Mouse (Mus musculus) C2C12 (cell line): ENCODE measurements at regions not wholly inside any gene's neighbourhood (a gene's known extent, or its start where the extent isn't known, plus 50 kb on each side); places are given as distances from the start of the nearest gene placed in this dataset.

Experiments
- H3K27me3 ChIP-seq: one replicate; pipeline ENCODE4 v1.6.1; 2011; ENCODE audit not compliant: control insufficient read depth, insufficient read depth, insufficient read length
- H3K36me3 ChIP-seq: one replicate; pipeline ENCODE4 v1.6.1; 2011; ENCODE audit not compliant: control insufficient read depth, insufficient read depth
- H3K4me3 ChIP-seq: one replicate; pipeline ENCODE4 v1.5.1; 2011; ENCODE audit warnings: mild to moderate bottlenecking, control low read depth; ENCODE audit not compliant: poor library complexity, insufficient read depth, severe bottlenecking
- H3K79me2 ChIP-seq: one replicate; pipeline ENCODE4 v1.6.1; 2011; ENCODE audit not compliant: control insufficient read depth, insufficient read depth
- H3K79me3 ChIP-seq: one replicate; pipeline ENCODE4 v1.6.1; 2011; ENCODE audit warnings: low read depth, control low read depth
- H3ac ChIP-seq: one replicate; pipeline ENCODE3; 2011; ENCODE audit warnings: low read depth; ENCODE audit not compliant: control insufficient read depth, insufficient read length
- CEBPB ChIP-seq: IDR thresholded peaks from one replicate; pipeline ENCODE4 v1.6.1; 2011; ENCODE audit warnings: low read depth, mild to moderate bottlenecking, control low read depth, moderate library complexity
- CTCF ChIP-seq: IDR thresholded peaks from one replicate; pipeline ENCODE4 v1.5.1; 2011; ENCODE audit not compliant: control insufficient read depth, insufficient read depth, insufficient read length
- FOSL1 ChIP-seq: IDR thresholded peaks from one replicate; pipeline ENCODE4 v1.8.0; 2011; ENCODE audit warnings: mild to moderate bottlenecking, low read length; ENCODE audit not compliant: poor library complexity, insufficient read depth, severe bottlenecking
- MAX ChIP-seq: IDR thresholded peaks from one replicate; pipeline ENCODE4 v1.6.1; 2011; ENCODE audit warnings: mild to moderate bottlenecking, control low read depth
- MYOD1 ChIP-seq: IDR thresholded peaks from one replicate; pipeline ENCODE4 v1.6.1; 2011; ENCODE audit warnings: low read depth; ENCODE audit not compliant: control insufficient read depth, insufficient read length
- MYOG ChIP-seq: IDR thresholded peaks from one replicate; pipeline ENCODE4 v1.6.1; 2011; ENCODE audit not compliant: control insufficient read depth, insufficient read length; ENCODE audit errors: extremely low read depth
- USF1 ChIP-seq: IDR thresholded peaks from one replicate; pipeline ENCODE4 v1.6.1; 2011; ENCODE audit warnings: low read depth, mild to moderate bottlenecking, control low read depth, moderate library complexity

DNA sequence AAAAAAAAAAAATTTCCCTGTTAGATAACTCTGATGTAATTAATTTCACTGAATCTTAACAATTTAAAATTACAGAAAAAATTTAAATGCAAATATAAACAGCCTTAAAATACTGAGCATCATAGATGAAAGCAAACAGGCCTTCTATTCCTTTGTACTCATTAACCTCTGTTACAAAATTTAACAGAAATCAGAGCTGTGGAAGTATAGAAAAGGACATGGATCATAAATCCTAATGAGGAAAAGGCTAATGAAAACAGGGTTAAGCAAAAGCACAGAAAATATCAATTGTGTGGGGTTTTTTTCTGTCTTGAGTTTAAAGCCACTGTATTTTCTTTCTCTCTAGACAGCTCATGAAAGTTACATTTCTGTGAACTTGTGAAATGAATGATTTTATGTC is 164.6 kb upstream of the Tmem161b start:
- H3K79me3 ChIP-seq: no peaks in the 10 kb centered on the region
- peaks cover 3% of the 10 kb centered on the region for H3K27me3 ChIP-seq
- no peaks in the 10 kb centered on the region for H3K79me2 ChIP-seq
- no peak overlapping the region for H3ac ChIP-seq
- no peaks in the 10 kb centered on the region for H3K36me3 ChIP-seq
- TF ChIP-seq MAX (no peak), FOSL1 (no peak), CTCF (no peak)
- no peak overlapping the region for H3K4me3 ChIP-seq

GRCm38 (mm10) chr13:84058251-84058650 is 163.8 kb upstream of the Tmem161b start:
- TF ChIP-seq CEBPB (no peak), MAX (no peak), MYOD1 (no peak), CTCF (no peak), FOSL1 (no peak), MYOG (no peak), USF1 (no peak)
- H3ac ChIP-seq: no peak overlapping the region
- H3K27me3 ChIP-seq: peaks cover 3% of the 10 kb centered on the region
- H3K36me3 ChIP-seq: no peaks in the 10 kb centered on the region
- no peak overlapping the region for H3K4me3 ChIP-seq
- H3K79me3 ChIP-seq: no peaks in the 10 kb centered on the region
- H3K79me2 ChIP-seq: no peaks in the 10 kb centered on the region

DNA sequence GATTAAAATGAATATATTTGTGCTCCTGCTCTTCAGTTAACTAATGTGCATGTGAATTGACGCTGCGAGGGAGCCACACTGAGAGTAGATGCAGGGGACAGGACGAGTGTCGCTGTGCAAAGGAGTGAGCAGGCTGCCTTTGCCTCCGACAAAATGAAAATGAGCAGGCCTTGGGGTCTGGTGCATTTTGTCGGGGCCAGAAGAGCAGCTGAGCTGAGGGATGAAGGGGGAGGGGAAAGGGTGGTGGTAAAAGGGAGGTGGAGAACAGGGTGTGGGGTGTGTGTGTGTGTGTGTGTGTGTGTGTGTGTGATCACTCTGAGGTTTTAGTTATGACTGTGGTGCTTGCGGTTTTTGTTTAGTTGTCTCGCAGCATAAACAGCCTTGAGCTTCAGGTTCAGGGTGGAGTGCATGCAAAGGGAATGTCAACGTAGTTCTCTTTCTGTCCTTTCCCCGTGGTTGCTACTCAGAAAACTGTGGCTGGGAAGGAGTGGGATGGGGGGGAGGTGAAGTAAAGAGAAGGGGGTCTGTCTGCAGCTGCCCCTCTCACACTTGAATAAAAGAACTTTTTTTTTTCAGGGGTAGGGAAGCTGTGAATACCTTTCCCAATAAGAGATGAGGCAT is 163.0 kb upstream of the Tmem161b start:
- no peak overlapping the region for H3K4me3 ChIP-seq
- TF ChIP-seq MYOG (no peak), USF1 (no peak), CTCF (no peak), MYOD1 (no peak), FOSL1 (no peak), CEBPB (no peak)
- no peaks in the 10 kb centered on the region for H3K36me3 ChIP-seq
- H3ac ChIP-seq: no peak overlapping the region
- no peaks in the 10 kb centered on the region for H3K79me2 ChIP-seq
- H3K79me3 ChIP-seq: no peaks in the 10 kb centered on the region
- H3K27me3 ChIP-seq: peaks cover 3% of the 10 kb centered on the region

- Histone ChIP-seq H3ac (no peak overlapping the region), H3K27me3 (peaks cover 3% of the 10 kb centered on the region), H3K79me3 (no peaks in the 10 kb centered on the region), H3K79me2 (no peaks in the 10 kb centered on the region), H3K36me3 (no peaks in the 10 kb centered on the region), H3K4me3 (no peak overlapping the region)
- TF ChIP-seq MYOD1 (no peak), CTCF (no peak), FOSL1 (no peak), CEBPB (no peak), MYOG (no peak), USF1 (no peak), MAX (no peak)
Observed at GRCm38 (mm10) chr13:84059661-84060452, 162.2 kb upstream of the Tmem161b start.

DNA sequence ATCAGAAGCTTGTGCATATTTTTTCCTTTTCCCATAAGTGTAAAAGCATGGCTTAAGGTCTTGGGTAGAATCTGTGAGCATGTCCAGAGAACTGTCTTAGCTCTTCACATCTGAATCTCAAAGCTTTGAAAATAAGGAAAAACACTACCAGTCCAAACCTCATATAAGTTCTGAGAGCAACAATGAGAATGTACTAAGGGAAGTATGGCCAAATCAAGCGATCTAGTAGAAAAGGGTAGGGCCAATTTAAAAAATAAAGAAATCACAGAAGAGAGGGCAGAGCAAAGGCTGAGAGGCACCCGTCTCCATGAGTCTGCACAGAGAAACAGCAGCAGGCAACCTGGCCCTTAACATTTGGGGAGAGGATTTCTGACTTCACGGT is 161.7 kb upstream of the Tmem161b start:
- TF ChIP-seq USF1 (no peak), CTCF (no peak), MYOD1 (no peak), MAX (no peak), FOSL1 (no peak), CEBPB (no peak), MYOG (no peak)
- H3K27me3 ChIP-seq: peaks cover 3% of the 10 kb centered on the region
- no peaks in the 10 kb centered on the region for H3K36me3 ChIP-seq
- no peak overlapping the region for H3K4me3 ChIP-seq
- H3ac ChIP-seq: no peak overlapping the region
- no peaks in the 10 kb centered on the region for H3K79me3 ChIP-seq
- no peaks in the 10 kb centered on the region for H3K79me2 ChIP-seq

DNA sequence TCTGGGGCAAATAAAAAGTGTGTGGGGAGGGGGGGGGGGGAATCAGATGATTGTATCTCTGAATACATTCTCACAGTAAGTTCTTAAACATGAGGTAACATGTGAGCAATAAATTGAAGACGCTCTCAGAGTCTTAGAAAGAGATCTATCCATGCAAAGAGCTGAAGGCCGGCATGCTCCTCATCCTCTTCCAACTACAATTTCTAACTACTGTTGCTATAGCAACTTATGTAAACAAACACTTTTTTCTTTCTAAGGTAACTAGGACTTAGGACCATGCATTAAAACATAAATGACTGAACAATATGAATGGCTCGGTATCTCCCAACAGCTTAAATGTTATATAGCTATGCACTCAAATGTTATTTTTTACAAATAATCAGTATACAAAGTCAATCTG is 161.2 kb upstream of the Tmem161b start:
- Histone ChIP-seq H3ac (no peak overlapping the region), H3K79me3 (no peaks in the 10 kb centered on the region), H3K27me3 (peaks cover 3% of the 10 kb centered on the region), H3K4me3 (no peak overlapping the region), H3K36me3 (no peaks in the 10 kb centered on the region), H3K79me2 (no peaks in the 10 kb centered on the region)
- TF ChIP-seq USF1: no peak
- TF ChIP-seq MYOD1: no peak
- no peak for TF ChIP-seq MAX
- TF ChIP-seq MYOG: no peak
- no peak for TF ChIP-seq FOSL1
- no peak for TF ChIP-seq CEBPB
- TF ChIP-seq CTCF: no peak
